Mouse (Mus musculus) brown adipose tissue, adult 24 weeks (tissue): ENCODE results near the gene Fam13a. TPM values are rescaled to one million over a fixed set of nuclear protein-coding genes. Genes with fewer than 3 reads are reported as not detected.

Experiments used
- H3K27ac ChIP-seq: fragments of 200-500 bp; replicated peaks from 2 replicates; pipeline ENCODE4 v1.5.1; 2012; ENCODE audit warnings: low read depth, mild to moderate bottlenecking, low read length
- H3K4me1 ChIP-seq: fragments of 200-500 bp; 2 replicates; pipeline ENCODE4 v1.6.1; 2012; ENCODE audit warnings: low read length, mixed read lengths; ENCODE audit not compliant: control insufficient read depth, insufficient read depth, insufficient read length
- H3K4me3 ChIP-seq: fragments of 200-500 bp; 2 replicates; pipeline ENCODE4 v1.5.1; 2012; ENCODE audit warnings: low read depth, mild to moderate bottlenecking, low read length, moderate library complexity; ENCODE audit not compliant: insufficient read depth
- polyA plus RNA-seq: library from polyadenylated mRNA; stranded (reverse); fragments of >200 nt; gene quantifications from 2 replicates; pipeline ENCODE4 v1.2.4, GENCODE M21; 2012; ENCODE audit not compliant: missing spikeins, insufficient read depth, insufficient read length

The Fam13a gene
- polyA plus RNA-seq, 1 experiment, result 80.3 TPM

DNA sequence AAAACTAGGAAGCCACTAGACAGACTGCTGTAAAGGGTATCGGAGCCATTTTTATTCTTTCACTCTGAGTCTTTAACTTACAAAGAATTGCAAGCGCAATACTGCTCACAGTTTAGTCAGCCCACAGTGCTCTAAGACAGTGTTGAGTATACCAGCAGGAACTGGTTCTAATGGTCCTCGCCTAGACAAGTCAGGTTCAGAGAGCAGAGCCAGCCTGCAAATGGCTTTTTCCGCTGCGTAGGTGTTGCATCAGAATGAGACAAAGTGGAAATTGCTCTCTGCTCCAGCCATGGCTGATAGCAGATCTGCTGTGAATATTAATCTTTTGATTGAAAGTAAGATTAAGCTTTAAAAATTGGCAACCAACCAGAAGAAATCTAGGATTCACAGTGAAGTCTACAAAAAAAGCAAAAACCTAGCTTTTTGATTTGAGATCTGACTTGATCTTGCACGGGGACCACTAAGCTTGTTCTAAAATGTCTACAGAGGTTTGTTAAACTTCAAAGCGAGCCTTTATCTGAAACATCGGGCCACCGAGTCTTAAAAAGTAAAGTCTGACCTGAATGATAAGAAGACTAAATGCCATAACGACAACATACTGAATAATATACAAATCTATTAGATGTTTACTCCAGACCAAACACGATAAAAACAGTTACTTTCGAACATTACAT is 91.7 kb downstream of the Fam13a start:
- no peak overlapping the region for H3K4me3 ChIP-seq
- H3K4me1 ChIP-seq, result peaks cover 17% of the 10 kb centered on the region
- peak overlapping the region; percentile 97 for H3K27ac ChIP-seq

DNA sequence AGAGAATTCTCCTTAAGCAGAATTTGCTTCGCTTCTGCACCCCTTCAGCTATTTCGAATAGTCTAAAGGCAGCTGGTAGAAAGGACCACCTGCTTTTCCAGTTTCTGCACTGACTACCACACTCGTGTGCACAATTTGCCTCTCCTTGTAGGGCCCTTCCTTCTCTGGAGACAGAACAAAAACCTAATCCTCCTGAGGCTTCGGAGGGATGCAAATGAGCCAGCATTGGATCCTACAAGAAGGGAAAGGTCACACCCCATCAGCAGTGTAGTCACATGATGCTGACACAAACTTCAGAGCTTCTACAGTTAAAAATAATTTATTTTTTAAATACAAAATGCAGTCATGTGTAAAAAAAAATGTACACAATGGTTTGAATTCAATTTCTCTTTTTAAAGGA is 93.2 kb downstream of the Fam13a start:
- Histone ChIP-seq H3K27ac (peak overlapping the region; percentile 65), H3K4me1 (peaks cover 20% of the 10 kb centered on the region)

DNA sequence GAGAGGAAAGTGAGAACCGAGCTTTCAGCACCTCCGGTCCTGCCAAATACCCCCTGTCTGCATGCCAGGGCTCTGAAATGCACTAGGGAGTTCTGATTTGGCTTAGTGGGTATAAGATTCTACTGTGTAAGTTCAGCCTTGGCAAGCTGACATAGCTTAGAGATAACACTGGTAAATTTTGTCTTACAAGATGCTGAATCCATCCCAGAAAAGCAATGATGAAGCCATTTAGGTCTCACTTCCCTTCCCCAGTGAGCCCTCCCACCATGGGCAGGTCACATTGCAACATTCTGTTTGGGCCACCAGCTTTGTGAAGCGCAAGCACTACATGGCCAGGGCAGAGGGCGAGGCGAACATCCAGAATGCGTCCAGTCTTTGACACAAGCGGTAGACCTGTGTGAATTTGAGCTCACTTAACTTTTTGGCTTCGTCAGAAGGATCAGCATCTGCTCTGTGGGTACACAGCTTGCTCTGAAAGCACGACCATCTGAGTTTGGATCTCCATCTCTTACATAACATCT is 94.4 kb downstream of the Fam13a start:
- Histone ChIP-seq H3K27ac (peak overlapping the region; percentile 97), H3K4me3 (no peak overlapping the region), H3K4me1 (peaks cover 20% of the 10 kb centered on the region)

More for the DNA sequence above, 93.2 kb downstream of the Fam13a start:
- H3K4me3 ChIP-seq, result no peak overlapping the region

DNA sequence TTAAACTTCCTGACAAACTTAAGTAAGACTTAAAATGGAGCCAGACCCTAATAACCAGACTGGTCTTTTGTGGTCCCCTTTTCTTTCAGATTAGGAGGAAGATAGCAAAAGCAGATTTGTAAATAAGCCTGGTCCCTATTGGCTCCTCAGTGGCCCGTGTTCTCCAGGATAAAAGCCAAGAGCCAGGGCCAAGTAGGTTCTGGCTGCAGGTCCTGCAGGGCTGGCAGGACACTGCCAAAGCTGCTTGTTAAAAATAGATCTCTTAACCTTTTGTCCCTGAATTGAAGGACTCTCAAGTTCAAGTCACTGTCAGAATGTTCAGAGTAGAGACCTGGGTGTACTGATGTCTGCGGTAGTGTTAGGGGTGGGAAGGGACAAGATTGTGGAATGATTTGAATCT is 96.5 kb downstream of the Fam13a start:
- Histone ChIP-seq H3K27ac (peak overlapping the region; percentile 97), H3K4me1 (peaks cover 20% of the 10 kb centered on the region), H3K4me3 (no peak overlapping the region)

DNA sequence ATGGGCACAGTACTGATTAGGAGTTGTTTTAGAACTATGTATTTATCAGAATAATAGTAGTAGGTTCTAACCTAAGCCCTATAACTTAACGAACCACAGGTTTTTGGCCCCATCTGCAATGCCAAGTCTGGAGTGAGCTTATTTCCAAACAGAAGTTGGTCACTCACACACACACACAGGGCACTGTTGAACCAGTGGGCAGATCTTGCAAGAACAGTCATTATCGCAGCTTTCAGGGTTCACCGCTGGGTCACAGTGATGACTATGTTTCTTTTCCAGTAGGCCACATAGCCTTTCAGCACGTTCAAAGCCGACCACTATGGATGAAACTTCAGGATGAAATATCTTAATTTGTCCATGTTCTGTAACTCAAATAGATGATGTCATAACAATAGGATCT is 101.8 kb downstream of the Fam13a start:
- H3K4me3 ChIP-seq, result no peak overlapping the region

DNA sequence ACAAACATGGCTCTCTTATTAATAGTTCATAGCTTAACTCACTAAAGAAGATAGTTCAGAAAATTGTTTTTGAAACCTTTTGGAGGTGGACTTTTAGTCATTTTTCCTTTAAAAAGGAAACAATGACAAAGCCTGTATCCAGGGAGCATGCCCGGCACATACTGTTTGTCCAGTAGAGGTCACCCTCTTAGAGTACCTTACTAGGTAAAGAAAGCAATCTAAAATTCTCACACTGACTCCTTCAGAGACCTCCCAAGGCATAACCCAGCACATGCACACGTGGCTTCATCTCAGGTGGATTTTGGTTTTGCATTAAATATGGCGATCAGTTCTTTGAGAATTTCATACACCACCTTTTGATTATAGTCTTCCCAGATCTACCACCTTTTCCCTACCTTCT is 102.7 kb downstream of the Fam13a start:
- Histone ChIP-seq H3K4me3 (no peak overlapping the region), H3K4me1 (no peaks in the 10 kb centered on the region), H3K27ac (no peak overlapping the region)

More for the DNA sequence above, 101.8 kb downstream of the Fam13a start:
- Histone ChIP-seq H3K27ac (peak overlapping the region; percentile 35; the same call in 1 of the 2 replicates), H3K4me1 (peaks cover 3% of the 10 kb centered on the region)

DNA sequence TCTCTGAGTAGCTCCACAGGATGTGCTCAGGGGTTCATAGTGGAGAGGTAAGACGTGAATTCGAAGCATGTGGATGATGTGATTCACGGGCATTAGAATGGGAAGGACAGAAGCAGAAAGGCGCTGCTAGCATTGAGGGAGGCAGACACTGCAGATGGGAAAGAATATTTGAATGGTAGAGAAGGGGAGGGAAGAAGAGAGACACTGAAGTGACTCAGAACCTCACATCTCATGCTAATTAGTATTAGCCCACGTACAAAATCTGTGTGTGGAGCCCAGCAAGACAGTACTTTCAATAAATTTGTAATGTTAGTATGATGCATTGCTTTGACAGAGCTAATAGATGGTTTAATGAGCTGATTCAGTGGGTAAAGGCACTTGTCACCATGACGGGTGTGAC is 103.6 kb downstream of the Fam13a start:
- H3K4me1 ChIP-seq, result no peaks in the 10 kb centered on the region

DNA sequence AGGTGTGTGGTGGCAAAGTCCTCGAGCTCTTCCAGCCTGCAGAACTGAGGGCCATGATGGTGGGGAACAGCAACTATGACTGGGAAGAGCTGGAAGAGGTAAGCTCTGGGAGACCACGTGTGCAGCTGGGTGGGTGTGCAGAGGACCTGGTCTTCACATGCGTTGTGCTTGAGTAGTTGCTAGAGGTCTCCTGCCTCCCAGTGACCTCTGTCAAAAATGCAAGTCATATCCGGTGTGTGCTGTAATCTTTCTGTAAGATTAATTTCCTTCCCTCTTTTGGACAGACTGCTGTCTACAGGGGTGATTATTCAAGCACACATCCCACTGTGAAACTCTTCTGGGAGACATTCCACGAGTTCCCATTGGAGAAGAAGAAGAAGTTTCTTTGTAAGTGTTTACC is 107.9 kb downstream of the Fam13a start:
- Histone ChIP-seq H3K4me3 (no peak overlapping the region), H3K4me1 (peaks cover 4% of the 10 kb centered on the region; the same call in 1 of the 2 replicates), H3K27ac (no peak overlapping the region)

More for the DNA sequence above, 103.6 kb downstream of the Fam13a start:
- H3K4me3 ChIP-seq, result no peak overlapping the region
- H3K27ac ChIP-seq, result no peak overlapping the region; the same call in 1 of the 2 replicates

DNA sequence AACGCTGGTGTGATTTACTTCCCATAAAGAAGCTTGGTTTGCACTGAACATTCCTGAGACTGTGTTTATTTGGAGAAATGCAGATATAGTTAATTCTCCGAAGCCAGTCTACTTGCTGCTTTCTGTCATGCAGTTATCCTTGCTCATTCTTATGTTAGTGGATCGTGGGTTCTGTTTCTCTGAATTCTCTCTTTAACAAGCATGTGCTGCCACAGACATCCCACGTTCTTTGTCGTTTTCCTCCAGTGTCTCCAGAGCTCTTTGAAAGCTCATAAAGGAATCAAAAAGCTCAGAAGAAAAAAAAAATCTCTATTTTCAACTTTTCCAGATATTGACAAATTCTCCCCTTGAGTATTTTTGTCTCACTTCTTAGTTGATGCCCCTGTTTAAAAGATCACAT is 110.4 kb downstream of the Fam13a start:
- peaks cover 4% of the 10 kb centered on the region; the same call in 1 of the 2 replicates for H3K4me1 ChIP-seq
- no peak overlapping the region for H3K27ac ChIP-seq
- no peak overlapping the region for H3K4me3 ChIP-seq

DNA sequence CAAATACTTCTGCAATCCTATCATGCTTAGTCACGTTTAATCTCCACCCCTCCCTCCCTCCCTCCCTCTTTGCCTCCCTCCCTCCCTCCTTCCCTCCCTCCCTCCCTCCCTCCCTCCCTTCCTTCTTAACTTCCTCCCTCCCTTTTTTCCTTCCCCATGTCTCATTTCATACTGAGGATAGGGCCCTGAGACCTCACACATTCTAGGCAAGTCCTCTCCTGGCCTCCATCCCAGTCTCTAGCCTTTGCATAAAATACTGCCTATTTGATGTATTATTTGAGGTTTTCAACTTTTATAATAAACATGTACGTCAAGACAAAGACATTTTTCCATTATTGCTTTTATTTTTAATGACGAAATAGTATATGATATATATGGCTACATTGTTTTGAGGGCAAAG is 110.8 kb downstream of the Fam13a start:
- Histone ChIP-seq H3K27ac (no peak overlapping the region), H3K4me1 (peaks cover 4% of the 10 kb centered on the region; the same call in 1 of the 2 replicates), H3K4me3 (no peak overlapping the region)

DNA sequence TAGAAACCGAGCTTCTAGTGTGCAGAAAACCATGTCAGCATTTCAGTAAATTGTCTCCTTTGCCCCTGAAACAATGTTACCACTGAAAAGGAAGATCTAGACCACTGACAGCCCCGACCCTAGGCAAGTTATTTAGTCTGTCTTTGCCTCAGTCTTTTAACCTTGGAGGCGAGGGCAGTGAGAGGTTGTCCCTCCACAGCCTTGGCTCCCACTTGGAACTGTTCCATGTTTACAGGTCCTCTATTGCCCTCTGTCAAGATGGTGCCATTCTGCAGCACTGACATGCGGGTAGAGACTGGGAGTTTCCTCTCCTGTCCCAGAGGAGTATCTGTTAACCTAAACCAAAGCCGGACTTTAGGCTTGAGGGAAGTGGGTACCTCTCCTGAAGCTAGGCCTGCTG is 111.5 kb downstream of the Fam13a start:
- H3K4me3 ChIP-seq, result no peak overlapping the region
- no peak overlapping the region for H3K27ac ChIP-seq
- H3K4me1 ChIP-seq, result peaks cover 4% of the 10 kb centered on the region; the same call in 1 of the 2 replicates

DNA sequence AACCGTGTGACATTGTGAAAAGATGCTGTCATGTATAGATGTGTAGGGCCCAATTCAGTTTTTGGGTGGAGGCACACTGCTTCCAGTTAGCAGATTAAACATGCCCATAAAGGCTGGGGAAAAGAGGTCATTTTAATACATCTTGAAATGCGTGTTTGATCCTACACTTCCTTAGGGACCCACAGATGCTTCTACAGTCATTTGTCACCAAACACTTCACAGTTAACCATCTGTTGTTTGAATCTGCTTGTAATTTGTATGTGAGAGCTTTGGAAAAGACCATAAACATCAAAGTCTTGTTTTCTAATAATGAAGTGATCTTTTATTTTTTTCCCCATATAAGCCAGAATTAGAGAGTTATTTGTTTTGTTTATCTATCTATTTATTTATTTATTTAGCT is 116.6 kb downstream of the Fam13a start:
- no peak overlapping the region for H3K27ac ChIP-seq
- no peak overlapping the region for H3K4me3 ChIP-seq
- H3K4me1 ChIP-seq, result peaks cover 3% of the 10 kb centered on the region

DNA sequence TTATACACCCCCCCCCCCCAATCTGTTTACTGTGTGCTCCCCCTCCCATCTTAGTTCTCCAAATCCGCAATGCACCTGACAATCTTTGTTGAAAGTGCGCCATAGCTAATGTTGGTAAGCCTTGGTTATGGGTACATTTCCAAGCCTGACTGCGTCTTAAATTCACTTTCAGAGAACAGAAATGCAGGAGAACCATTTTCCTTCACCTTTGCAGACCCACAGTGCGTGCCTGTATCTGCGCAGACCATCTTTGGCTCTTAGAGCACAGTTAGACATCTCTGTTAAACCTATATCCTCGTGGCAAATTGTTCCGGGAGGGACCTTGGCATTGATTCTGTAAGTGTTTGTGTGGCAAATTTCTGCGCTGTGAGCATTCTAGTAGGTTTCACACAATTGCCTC is 117.0 kb downstream of the Fam13a start:
- Histone ChIP-seq H3K4me3 (no peak overlapping the region), H3K27ac (no peak overlapping the region)

DNA sequence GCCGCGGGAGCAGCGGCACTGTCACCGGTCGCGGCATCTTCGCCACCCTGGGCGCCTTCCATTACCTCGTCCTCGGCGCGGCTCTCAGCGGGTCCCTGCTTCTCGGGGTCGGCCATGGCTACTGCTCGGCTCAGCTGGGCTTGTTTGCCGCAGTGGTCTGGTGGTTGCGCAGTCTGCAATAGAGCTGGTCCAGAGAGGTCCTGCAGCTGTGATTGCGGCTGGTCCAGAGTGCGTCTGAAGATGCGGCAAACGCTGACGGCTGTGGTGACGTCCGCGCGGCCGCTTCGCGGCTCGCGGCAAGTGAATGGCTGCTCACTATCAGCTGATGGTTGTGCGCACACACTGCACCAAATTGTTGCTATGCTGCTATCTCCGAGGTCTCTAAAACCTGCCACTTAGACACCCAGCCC is 117.5 kb downstream of the Fam13a start, which contains the start of gene Nap1l5:
Gene Nap1l5 (minus strand): TSS at position 225 of the 410 bp plus-strand sequence.
- Histone ChIP-seq H3K4me3 (peak within 1 kb of the TSS; percentile 52), H3K27ac (no peak within 1 kb of the TSS), H3K4me1 (peaks cover 2% of the 10 kb centered on the region; the same call in 1 of the 2 replicates)

More for the DNA sequence above, 117.0 kb downstream of the Fam13a start:
- peaks cover 2% of the 10 kb centered on the region; the same call in 1 of the 2 replicates for H3K4me1 ChIP-seq

DNA sequence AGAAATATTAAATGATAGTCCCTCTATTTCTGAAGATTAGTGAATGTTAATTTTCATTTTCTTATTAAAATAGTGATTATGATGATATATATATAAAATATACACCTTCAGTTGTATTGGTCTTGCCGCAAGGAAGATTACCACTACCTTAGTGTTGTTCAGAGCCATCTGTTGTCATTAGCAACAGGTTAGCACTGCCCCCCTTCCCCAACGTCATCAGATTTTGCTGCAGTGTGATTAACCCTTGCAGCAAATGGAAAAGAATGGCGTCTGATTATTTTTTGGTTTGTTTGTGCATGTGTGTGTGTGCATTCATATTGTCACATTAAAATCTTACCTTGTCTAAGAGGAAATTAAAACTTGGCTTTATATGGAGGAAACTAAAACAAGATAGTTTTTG is 119.8 kb downstream of the Fam13a start:
- Histone ChIP-seq H3K27ac (no peak overlapping the region), H3K4me1 (peaks cover 2% of the 10 kb centered on the region; the same call in 1 of the 2 replicates), H3K4me3 (no peak overlapping the region)

DNA sequence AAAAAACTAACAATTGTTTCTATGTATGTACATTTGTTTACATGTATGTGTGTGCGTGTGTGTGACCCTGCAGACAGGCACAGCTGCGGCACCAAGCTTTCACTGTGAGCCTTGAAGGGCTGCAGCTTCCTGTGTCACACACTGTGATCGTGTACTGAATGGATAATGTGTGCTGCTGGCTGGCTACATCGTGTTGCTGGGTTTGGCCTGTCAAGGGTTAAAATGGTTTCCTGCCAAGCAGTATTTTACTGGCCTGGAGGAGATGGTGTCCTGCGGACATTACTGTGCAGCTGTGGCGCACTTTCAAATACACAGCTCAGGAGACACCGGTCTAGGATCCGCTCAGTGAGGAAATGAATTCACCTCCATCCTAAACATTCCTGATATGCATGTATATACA is 121.2 kb downstream of the Fam13a start:
- Histone ChIP-seq H3K4me3 (no peak overlapping the region), H3K4me1 (peaks cover 2% of the 10 kb centered on the region; the same call in 1 of the 2 replicates), H3K27ac (no peak overlapping the region)
